Mouse (Mus musculus): ENCODE results near the gene Nudt11.
"Not testable (repeated sequence)": the region's sequence is repeated elsewhere in the genome, so short reads cannot be mapped to it uniquely, and the experiment has no call there.

The Nudt11 gene

DNA sequence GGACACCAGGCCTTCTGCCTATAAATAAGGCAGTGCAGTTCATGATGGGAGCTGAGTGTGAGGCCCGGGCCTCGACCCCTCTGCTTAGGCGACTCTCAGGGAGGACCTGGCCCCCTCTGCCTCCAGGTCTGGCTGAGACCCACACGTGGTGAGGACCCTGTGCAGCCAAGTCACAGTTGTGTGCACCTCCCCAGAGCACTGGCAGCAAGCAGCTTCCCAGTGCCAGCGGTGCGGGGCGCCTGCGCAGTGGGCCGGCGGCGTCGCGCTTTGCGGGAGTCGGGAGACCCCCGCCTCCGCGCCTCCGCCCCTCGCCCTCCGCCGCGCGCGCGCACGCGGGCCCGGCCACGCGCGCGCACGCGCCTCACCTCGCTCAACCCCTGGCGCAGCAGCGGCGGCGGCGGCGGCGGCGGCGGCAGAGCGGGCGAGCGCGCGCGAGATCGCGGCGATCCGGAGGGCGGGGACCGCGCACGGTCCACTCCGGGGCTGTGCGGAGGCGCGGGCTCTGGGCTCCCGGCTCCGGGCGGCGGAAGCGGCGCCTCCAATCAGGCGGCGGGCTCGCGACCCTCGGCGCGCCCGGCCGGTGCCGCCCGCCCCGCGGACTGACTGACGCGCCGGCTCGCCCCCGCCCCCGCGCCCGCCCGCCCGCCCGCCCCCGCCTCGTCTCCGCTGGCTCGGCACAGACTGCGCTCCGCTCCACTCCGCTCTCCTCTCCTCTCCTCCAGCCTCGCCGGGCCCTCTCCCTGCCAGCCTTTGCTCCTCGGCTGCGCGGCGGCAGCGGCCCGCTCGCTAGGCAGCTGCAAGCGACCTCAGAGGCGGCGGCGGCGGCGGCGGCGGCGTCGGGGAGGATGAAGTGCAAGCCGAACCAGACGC lies at the start of gene Nudt11:
Gene Nudt11 (plus strand): TSS at position 388 of the 870 bp plus-strand sequence.
- not testable (repeated sequence) for DNase-seq (ENCODE audit: low read depth)

DNA sequence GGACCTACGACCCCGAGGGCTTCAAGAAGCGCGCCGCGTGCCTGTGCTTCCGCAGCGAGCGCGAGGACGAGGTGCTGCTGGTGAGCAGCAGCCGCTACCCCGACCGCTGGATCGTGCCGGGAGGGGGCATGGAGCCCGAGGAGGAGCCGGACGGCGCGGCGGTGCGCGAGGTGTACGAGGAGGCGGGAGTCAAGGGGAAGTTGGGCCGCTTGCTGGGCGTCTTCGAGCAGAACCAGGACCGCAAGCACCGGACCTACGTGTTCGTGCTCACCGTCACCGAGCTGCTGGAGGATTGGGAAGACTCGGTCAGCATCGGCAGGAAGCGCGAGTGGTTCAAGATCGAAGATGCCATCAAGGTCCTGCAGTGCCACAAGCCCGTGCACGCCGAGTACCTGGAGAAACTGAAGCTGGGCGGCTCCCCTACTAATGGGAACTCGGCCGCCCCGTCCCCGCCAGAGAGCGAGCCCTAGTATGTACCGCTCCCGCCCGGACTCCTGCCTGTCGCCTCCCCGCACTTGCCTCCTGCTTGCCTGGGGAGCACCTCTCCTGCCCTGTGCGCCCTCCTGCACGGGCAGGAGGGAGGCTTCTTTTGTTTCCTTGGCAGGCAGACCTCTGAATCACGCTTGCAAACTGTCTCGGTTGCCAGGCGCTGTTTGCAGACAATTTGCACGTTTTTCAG lies 822 bp downstream of the Nudt11 start:
- DNase-seq (ENCODE audit: low read depth): not testable (repeated sequence)

- no peak for DNase-seq (ENCODE audit: low read depth)
These were observed 14.3 kb downstream of the Nudt11 start for GRCm38 (mm10) chrX:6061563-6061962.

GRCm38 (mm10) chrX:6082954-6083680 lies 35.9 kb downstream of the Nudt11 start, which contains the start of gene AU022751:
AU022751 (minus strand) TSS chrX:6083419.
- no peak for DNase-seq (ENCODE audit: low read depth)

DNA sequence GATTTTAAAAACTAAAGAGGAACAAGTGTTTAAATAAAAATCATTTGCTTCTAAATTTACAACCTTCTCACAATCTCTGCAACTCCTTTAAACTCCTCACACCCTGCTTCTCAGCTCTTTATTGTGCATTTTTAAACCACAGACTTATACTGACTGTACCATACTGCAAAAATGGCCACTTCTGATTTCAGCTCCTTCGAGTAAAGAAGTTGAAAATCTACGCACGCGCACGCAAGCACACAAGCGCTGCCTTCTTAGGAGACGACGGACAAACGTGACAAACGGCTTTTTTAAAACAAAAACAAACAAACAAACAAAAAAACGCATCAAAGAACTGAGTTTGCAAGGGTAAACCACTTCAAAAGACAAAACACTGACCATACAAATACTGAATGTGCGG lies 44.3 kb downstream of the Nudt11 start:
- DNase-seq (ENCODE audit: low read depth): no peak

GRCm38 (mm10) chrX:6091996-6092757 lies 44.9 kb downstream of the Nudt11 start:
- no peak for DNase-seq (ENCODE audit: low read depth)
